Mouse (Mus musculus): ENCODE measurements around the gene Serhl. TPM values are rescaled to one million over a fixed set of nuclear protein-coding genes. Genes with fewer than 3 reads are reported as not detected.
"Not testable (repeated sequence)": the region's sequence is repeated elsewhere in the genome, so short reads cannot be mapped to it uniquely, and the experiment has no call there.

Gene Serhl
- polyA plus RNA-seq, 1 experiment from 2014 or later = 58.9 TPM

DNA sequence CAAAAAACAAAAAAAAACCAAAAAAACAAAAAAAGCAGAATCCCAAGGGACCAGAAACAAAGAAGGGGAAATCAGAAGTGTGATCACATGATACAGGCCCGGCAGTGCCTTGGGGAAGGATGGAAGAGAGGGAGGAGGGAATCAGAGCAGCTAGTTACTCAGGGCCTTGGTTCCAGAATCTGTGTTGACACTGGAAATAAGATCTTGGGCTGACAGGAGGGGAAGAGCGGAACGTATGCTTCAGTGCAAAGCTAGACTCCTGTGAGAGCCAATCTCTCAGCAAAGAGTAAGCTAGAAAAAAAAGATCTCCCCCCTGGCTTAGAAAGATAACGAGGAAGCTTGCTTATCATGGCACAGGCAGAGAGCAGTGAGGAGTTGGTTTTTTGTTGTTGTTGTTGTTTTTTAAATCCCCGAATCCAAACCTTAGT lies 30.1 kb upstream of the Serhl start:
- Histone ChIP-seq H3K27me3 (ENCODE audit: insufficient read depth, poor library complexity, severe bottlenecking) (peaks cover 17% of the 10 kb centered on the region; the same call in 1 of the 2 replicates), H3K27ac (peak overlapping the region; percentile 35; the same call in 1 of the 2 replicates), H3K4me1 (replicated peaks) (peaks cover 52% of the 10 kb centered on the region), H3K9me3 (0 out of 2 replicates have a peak, but pooled peaks cover 4% of the 10 kb centered on the region), H3K4me3 (no peak overlapping the region), H3K36me3 (no peaks in the 10 kb centered on the region)
- no peak for DNase-seq (ENCODE audit: low spot score)
- WGBS = 43% methylated on average over 5 of the region's 5 CpGs

DNA sequence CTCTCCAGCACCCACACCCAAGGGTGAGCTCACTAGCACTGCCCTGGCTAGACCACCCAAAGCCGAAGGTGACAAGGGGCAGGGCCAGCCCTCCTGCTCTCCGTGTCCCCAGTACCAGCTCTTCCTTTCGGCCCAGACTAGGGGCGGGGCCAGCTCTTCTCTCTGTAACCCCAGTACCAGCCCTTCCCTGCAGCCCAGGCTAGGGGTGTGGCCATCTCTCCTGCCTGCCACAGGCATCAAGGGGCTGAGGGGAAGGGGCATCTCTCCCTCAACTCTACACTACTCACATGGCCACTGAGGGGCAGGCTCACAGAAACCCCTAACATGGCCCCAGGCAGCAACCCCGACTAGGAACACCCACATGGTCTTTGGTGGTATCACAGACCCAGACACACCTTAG lies 27.6 kb upstream of the Serhl start:
- Histone ChIP-seq H3K4me3 (no peak overlapping the region), H3K36me3 (no peaks in the 10 kb centered on the region), H3K9me3 (0 out of 2 replicates have a peak, but pooled peaks cover 4% of the 10 kb centered on the region), H3K27me3 (ENCODE audit: insufficient read depth, poor library complexity, severe bottlenecking) (peaks cover 10% of the 10 kb centered on the region; the same call in 1 of the 2 replicates), H3K27ac (0 out of 2 replicates have a peak overlapping the region, but pooled peaks have one; percentile 40), H3K4me1 (replicated peaks) (peaks cover 39% of the 10 kb centered on the region)
- no peak for DNase-seq (ENCODE audit: low spot score)
- 15% methylated on average over 5 of the region's 5 CpGs for WGBS

DNA sequence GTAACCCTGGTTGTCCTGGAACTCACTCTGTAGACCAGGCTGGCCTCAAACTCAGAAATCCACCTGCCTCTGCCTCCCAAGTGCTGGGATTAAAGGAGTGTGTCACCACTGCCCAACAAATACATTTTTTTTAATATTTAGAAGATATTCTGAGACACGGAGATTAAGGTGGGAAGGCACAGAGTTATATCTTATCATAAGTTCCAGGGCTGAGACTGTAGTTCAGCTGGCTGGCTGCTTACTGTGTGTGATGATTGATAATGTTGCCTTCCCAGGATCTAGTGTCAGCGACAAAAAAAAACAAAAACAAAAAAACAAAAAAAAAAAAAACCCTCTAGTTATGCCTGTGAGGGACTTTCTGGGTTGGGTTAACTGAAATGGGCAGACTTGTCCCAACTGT lies 26.7 kb upstream of the Serhl start:
- not testable (repeated sequence) for DNase-seq (ENCODE audit: low spot score); H3K36me3 ChIP-seq; H3K27me3 ChIP-seq (ENCODE audit: insufficient read depth, poor library complexity, severe bottlenecking); H3K27ac ChIP-seq; H3K9me3 ChIP-seq; H3K4me3 ChIP-seq
- 92% methylated on average over 2 of the region's 2 CpGs for WGBS
- H3K4me1 ChIP-seq (replicated peaks) = peaks cover 31% of the 10 kb centered on the region

DNA sequence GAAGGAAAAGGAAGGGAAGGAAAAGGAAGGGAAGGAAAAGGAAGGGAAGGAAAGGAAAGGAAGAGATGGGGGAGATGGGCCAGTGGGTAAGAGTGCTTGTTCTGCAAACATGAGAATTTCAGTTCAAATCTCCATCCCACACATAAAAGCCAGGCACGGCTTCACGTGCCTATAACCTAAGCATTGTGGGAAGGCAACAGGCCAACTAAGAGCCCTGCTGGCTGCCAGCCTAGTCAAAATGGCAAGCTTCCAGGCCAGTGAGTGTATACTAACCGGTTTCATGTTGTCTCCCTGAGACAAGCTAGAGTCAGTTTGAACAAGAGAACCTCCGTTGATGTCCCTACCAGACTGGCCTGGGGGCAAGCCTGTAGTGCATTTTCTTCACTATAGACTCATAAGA lies 23.8 kb upstream of the Serhl start:
- WGBS = 88% methylated on average over 4 of the region's 4 CpGs

DNA sequence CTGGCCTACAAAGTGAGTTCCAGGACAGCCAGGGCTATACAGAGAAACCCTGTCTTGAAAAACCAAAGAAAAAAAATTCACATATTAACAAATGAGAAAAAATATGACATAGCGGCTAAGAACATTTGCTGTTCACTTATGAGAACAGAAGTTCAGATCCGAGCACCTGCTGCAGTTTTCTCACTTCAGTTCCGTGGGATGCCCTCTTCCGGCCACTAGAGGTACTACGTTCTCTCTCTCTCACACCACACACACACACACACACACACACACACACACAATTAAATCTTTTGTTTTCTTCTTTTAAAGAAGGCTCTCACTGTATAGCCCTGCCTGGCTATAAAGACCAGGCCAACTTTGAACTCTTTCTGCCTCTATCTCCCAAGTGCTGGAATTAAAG lies 21.0 kb upstream of the Serhl start:
- DNase-seq (ENCODE audit: low spot score) = no peak
- Histone ChIP-seq H3K9me3 (no peaks in the 10 kb centered on the region), H3K27me3 (ENCODE audit: insufficient read depth, poor library complexity, severe bottlenecking) (no peaks in the 10 kb centered on the region), H3K27ac (no peak overlapping the region), H3K4me1 (replicated peaks) (no peaks in the 10 kb centered on the region), H3K36me3 (no peaks in the 10 kb centered on the region), H3K4me3 (no peak overlapping the region)
- 93% methylated on average over 5 of the region's 5 CpGs for WGBS

More for the DNA sequence above, 23.8 kb upstream of the Serhl start:
- H3K27me3 ChIP-seq (ENCODE audit: insufficient read depth, poor library complexity, severe bottlenecking) = no peaks in the 10 kb centered on the region
- H3K4me3 ChIP-seq = no peak overlapping the region
- peaks cover 12% of the 10 kb centered on the region for H3K4me1 ChIP-seq (replicated peaks)
- no peak overlapping the region for H3K27ac ChIP-seq
- no peaks in the 10 kb centered on the region for H3K36me3 ChIP-seq
- DNase-seq (ENCODE audit: low spot score) = no peak
- no peaks in the 10 kb centered on the region for H3K9me3 ChIP-seq

DNA sequence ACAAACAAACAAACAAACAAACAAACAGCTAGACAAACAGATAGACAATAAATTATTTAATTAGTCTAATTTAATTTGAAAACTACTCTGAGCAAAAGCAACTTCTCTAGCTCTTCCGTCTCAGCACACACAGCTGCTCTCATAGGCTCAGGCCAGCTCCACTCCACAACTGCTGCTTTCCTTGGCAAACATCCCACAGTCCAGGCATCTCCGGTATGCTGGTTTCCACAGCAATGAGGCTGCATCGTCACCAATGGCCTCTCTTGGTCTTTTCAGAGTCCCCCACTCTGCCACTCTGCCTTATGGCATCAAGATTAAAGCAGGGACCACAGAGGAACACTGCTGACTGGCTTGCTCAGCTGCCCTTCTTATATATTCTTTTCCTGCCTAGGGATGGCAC lies 18.4 kb upstream of the Serhl start:
- Histone ChIP-seq H3K9me3 (no peaks in the 10 kb centered on the region), H3K36me3 (no peaks in the 10 kb centered on the region), H3K4me3 (no peak overlapping the region), H3K4me1 (replicated peaks) (peaks cover 2% of the 10 kb centered on the region; the same call in 1 of the 2 replicates), H3K27me3 (ENCODE audit: insufficient read depth, poor library complexity, severe bottlenecking) (peaks cover 2% of the 10 kb centered on the region; the same call in 1 of the 2 replicates), H3K27ac (no peak overlapping the region)
- 82% methylated on average over 3 of the region's 3 CpGs for WGBS
- no peak for DNase-seq (ENCODE audit: low spot score)

DNA sequence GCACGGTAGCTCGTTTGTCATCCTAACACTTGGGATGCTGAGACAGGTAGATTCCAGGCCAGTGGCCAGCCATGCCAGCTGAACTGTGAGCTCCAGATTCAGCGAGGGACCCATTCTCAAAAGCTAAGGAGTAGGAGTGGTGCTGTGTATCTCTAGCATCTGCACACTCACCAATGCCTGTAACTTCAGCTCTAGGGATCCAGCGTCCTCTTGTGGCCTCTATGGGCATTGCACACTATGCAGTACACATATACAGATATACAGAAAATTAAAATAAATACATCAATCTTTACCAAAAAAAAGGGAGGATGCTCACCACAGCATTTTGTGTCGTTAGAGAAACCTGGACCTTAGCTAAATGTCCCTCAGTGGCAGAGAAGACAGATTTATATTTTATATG lies 17.6 kb upstream of the Serhl start:
- DNase-seq (ENCODE audit: low spot score) = no peak

DNA sequence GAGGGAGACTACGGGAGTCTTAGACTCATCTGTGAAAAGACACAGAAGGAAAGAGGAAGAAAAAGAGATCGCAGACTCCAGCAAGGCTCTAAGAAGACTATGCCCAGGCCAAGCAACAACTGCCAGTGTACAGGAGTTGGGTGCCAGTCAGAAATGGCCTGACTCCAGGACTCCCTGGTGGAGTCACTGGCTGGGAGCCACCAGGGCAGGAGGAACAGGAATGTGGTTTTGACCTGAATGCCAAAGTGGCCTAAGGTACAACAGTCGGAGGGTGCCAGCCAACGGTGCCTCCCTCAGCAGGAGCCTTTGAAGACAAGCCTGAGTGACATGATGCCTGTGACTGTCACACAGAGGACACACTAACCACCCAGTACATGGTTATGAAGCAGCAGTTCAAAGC lies 15.1 kb upstream of the Serhl start:
- Histone ChIP-seq H3K4me3 (no peak overlapping the region), H3K27me3 (ENCODE audit: insufficient read depth, poor library complexity, severe bottlenecking) (peaks cover 6% of the 10 kb centered on the region; the same call in 1 of the 2 replicates), H3K9me3 (no peaks in the 10 kb centered on the region), H3K4me1 (replicated peaks) (peaks cover 15% of the 10 kb centered on the region), H3K27ac (no peak overlapping the region), H3K36me3 (no peaks in the 10 kb centered on the region)
- 91% methylated on average over 4 of the region's 4 CpGs for WGBS
- no peak for DNase-seq (ENCODE audit: low spot score)

More for the DNA sequence above, 17.6 kb upstream of the Serhl start:
- no peaks in the 10 kb centered on the region for H3K9me3 ChIP-seq
- H3K36me3 ChIP-seq = no peaks in the 10 kb centered on the region
- H3K27ac ChIP-seq = no peak overlapping the region
- H3K27me3 ChIP-seq (ENCODE audit: insufficient read depth, poor library complexity, severe bottlenecking) = peaks cover 6% of the 10 kb centered on the region; the same call in 1 of the 2 replicates
- peaks cover 11% of the 10 kb centered on the region for H3K4me1 ChIP-seq (replicated peaks)
- H3K4me3 ChIP-seq = no peak overlapping the region
- 88% methylated on average over 5 of the region's 5 CpGs for WGBS

DNA sequence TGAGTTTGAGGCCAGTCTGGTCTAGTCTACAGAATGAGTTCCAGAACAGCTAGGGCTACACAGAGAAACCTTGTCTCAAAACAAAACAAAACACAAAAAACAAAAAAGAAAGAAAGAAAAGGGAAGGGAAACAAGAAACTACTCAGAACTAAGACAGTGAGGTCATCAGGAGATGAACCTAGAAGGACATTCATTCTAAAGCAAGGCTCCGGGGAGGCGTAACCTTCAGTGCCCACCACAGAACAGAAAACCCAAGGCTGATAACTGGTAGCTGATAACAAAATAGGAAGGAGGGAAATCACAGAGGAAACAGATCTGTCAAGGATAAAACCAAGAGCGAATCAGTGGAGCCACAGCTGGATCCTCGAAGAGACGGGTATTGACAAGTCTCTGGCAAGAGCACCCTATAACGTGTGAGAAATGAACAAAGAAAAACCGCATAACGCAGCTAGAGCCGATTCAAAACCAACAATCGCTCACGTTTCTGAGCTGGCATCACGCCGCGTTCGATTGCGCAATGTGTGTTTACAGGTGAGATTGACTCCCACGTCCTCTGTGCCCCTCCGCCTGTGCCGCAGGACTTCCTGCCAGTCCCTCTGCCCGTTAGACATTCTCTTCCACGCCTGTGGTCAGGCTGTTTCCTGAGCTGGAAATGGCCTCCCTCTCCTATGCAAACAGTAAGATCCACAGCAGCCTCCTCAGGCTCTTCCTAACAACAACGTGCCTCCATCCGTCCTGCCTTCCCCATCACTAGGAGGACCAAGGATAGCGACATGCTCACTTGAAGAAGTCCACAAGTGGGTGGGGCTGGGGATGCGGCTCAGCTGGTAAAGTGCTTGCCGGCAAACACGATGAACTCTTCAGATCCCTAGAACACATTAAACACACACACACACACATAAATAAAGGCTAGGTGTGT lies 13.4 kb upstream of the Serhl start:
- Histone ChIP-seq H3K4me3 (no peak overlapping the region), H3K27ac (no peak overlapping the region), H3K4me1 (replicated peaks) (peaks cover 15% of the 10 kb centered on the region), H3K36me3 (no peaks in the 10 kb centered on the region), H3K27me3 (ENCODE audit: insufficient read depth, poor library complexity, severe bottlenecking) (peaks cover 6% of the 10 kb centered on the region; the same call in 1 of the 2 replicates), H3K9me3 (no peaks in the 10 kb centered on the region)
- DNase-seq (ENCODE audit: low spot score) = no peak
- WGBS = 68% methylated on average over 27 of the region's 27 CpGs

DNA sequence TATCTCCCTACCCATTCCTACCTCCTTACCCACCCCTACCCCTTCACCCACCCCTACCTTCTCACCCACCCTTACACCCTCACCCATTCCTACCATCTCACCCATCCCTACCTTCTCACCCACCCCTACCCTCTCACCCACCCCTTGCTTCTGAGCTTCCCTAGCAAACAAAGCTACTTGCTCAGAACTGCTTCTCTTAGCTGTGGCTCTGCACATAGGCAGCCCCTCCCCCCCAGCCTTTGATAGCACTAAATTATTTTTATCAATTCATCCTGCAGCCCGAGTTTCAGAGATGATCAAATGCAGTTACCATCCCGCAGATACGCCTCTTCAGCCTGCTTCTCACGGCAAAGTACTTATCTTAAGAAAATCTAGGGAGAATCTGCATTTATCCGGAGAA lies 5.8 kb upstream of the Serhl start:
- DNase-seq (ENCODE audit: low spot score) = no peak
- H3K27ac ChIP-seq = 0 out of 2 replicates have a peak overlapping the region, but pooled peaks have one; percentile 20

DNA sequence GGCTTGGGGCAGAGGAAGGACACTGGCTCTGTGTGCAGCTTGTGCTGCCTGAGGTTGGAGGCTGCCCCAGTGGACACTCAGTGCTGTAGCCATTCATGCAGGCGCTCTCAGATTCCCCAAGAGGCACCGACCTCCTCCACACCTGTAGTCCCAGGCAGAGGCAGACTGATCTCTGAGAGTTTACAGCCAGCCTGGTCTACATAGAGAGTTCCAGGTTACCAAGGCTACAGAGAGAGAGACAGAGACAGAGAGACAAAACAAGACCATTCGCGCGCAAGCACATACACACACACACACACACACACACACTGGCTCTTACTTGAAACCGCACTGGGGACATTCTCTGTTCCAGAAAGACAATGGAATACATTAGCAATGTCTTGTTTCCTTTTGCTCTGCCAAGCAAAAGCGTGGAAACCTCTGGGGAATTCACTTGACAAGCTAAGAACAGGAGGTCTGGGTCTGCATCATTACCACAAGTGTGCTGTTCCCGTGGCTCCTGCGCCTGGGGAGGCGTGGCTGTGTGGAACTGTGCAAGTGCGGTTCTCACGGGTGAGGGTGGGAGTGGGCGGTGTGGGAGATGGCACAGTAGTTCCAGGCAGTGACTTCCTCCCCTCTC lies 5.2 kb upstream of the Serhl start:
- H3K27ac ChIP-seq = 0 out of 2 replicates have a peak overlapping the region, but pooled peaks have one; percentile 20

More for the DNA sequence above, 5.8 kb upstream of the Serhl start:
- Histone ChIP-seq H3K9me3 (no peaks in the 10 kb centered on the region), H3K4me1 (replicated peaks) (peaks cover 43% of the 10 kb centered on the region), H3K27me3 (ENCODE audit: insufficient read depth, poor library complexity, severe bottlenecking) (peaks cover 33% of the 10 kb centered on the region), H3K4me3 (no peak overlapping the region), H3K36me3 (no peaks in the 10 kb centered on the region)
- WGBS = 71% methylated on average over 5 of the region's 5 CpGs

DNA sequence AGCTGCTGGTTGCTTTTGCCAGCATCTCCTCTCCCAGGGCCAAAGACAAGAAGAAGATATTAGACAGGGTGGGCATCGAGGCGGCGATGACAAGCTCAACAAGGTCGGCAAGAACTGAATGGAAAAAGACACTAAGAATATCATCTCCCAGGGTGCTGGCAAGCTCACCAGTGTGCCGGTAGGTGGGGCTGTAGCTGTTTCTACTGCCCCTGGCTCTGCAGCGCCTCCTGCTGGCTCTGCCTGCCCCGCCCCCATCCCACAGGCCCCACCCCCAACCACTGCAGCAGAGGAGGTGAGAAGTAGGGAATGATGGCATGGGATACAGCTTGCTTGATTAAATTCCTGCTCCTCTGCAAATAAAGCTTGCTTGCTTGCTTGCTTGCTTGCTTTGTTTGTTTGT lies 3.4 kb upstream of the Serhl start:
- 35% methylated on average over 7 of the region's 7 CpGs for WGBS
- peaks cover 57% of the 10 kb centered on the region for H3K27me3 ChIP-seq (ENCODE audit: insufficient read depth, poor library complexity, severe bottlenecking)
- H3K36me3 ChIP-seq = no peaks in the 10 kb centered on the region
- no peak overlapping the region for H3K27ac ChIP-seq
- H3K4me1 ChIP-seq (replicated peaks) = peaks cover 55% of the 10 kb centered on the region
- H3K9me3 ChIP-seq = no peaks in the 10 kb centered on the region
- H3K4me3 ChIP-seq = no peak overlapping the region
- peak; percentile 43 for DNase-seq (ENCODE audit: low spot score)

More for the DNA sequence above, 5.2 kb upstream of the Serhl start:
- DNase-seq (ENCODE audit: low spot score) = no peak
- H3K4me1 ChIP-seq (replicated peaks) = peaks cover 47% of the 10 kb centered on the region
- no peaks in the 10 kb centered on the region for H3K9me3 ChIP-seq
- H3K36me3 ChIP-seq = no peaks in the 10 kb centered on the region
- H3K4me3 ChIP-seq = no peak overlapping the region
- peaks cover 39% of the 10 kb centered on the region for H3K27me3 ChIP-seq (ENCODE audit: insufficient read depth, poor library complexity, severe bottlenecking)
- 58% methylated on average over 13 of the region's 13 CpGs for WGBS
